Mouse (Mus musculus): ENCODE measurements around the gene Tenm2. TPM values are rescaled to one million over a fixed set of nuclear protein-coding genes. Genes with fewer than 3 reads are reported as not detected.

Gene Tenm2
- polyA plus RNA-seq, 1 experiment: not detected

- peaks cover 8% of the 10 kb centered on the region; the same call in 1 of the 2 replicates for H3K4me1 ChIP-seq (ENCODE audit: control insufficient read depth, insufficient read depth, low read length)
- H3K27ac ChIP-seq (ENCODE audit: insufficient read depth, low read depth, low read length): no peak overlapping the region
- no peak for TF ChIP-seq POLR2A (IDR thresholded peaks at IDR 0.05; ENCODE audit: borderline replicate concordance, low read depth, low read length)
- TF ChIP-seq CTCF (IDR thresholded peaks at IDR 0.05; ENCODE audit: low read depth, low read length): no peak
- no peak overlapping the region for H3K4me3 ChIP-seq (ENCODE audit: insufficient read depth, low read length)
Measured at GRCm38 (mm10) chr11:37118058-37118457, 117.7 kb downstream of the Tenm2 start.

- Histone ChIP-seq H3K4me3 (ENCODE audit: insufficient read depth, low read length) (no peak overlapping the region), H3K27ac (ENCODE audit: insufficient read depth, low read depth, low read length) (no peak overlapping the region), H3K4me1 (ENCODE audit: control insufficient read depth, insufficient read depth, low read length) (peaks cover 8% of the 10 kb centered on the region; the same call in 1 of the 2 replicates)
- TF ChIP-seq POLR2A (IDR thresholded peaks at IDR 0.05; ENCODE audit: borderline replicate concordance, low read depth, low read length): no peak
- TF ChIP-seq CTCF (IDR thresholded peaks at IDR 0.05; ENCODE audit: low read depth, low read length): no peak
Measured at GRCm38 (mm10) chr11:37115188-37115587, 120.6 kb downstream of the Tenm2 start.

- Histone ChIP-seq H3K4me1 (ENCODE audit: control insufficient read depth, insufficient read depth, low read length) (no peaks in the 10 kb centered on the region), H3K4me3 (ENCODE audit: insufficient read depth, low read length) (no peak overlapping the region), H3K27ac (ENCODE audit: insufficient read depth, low read depth, low read length) (no peak overlapping the region)
- no peak for TF ChIP-seq POLR2A (IDR thresholded peaks at IDR 0.05; ENCODE audit: borderline replicate concordance, low read depth, low read length)
- no peak for TF ChIP-seq CTCF (IDR thresholded peaks at IDR 0.05; ENCODE audit: low read depth, low read length)
Measured at GRCm38 (mm10) chr11:37107069-37107468, 128.7 kb downstream of the Tenm2 start.

GRCm38 (mm10) chr11:37079403-37079802, 156.4 kb downstream of the Tenm2 start:
- Histone ChIP-seq H3K4me1 (ENCODE audit: control insufficient read depth, insufficient read depth, low read length) (peaks cover 21% of the 10 kb centered on the region), H3K4me3 (ENCODE audit: insufficient read depth, low read length) (no peak overlapping the region), H3K27ac (ENCODE audit: insufficient read depth, low read depth, low read length) (peak overlapping the region; percentile 49)
- TF ChIP-seq POLR2A (IDR thresholded peaks at IDR 0.05; ENCODE audit: borderline replicate concordance, low read depth, low read length) (no peak), CTCF (IDR thresholded peaks at IDR 0.05; ENCODE audit: low read depth, low read length) (no peak)

- no peak for TF ChIP-seq CTCF (IDR thresholded peaks at IDR 0.05; ENCODE audit: low read depth, low read length)
- no peak for TF ChIP-seq POLR2A (IDR thresholded peaks at IDR 0.05; ENCODE audit: borderline replicate concordance, low read depth, low read length)
- Histone ChIP-seq H3K4me1 (ENCODE audit: control insufficient read depth, insufficient read depth, low read length) (peaks cover 21% of the 10 kb centered on the region), H3K27ac (ENCODE audit: insufficient read depth, low read depth, low read length) (peak overlapping the region; percentile 97)
Measured at GRCm38 (mm10) chr11:37076989-37077598, 158.7 kb downstream of the Tenm2 start.

GRCm38 (mm10) chr11:37075349-37075748, 160.4 kb downstream of the Tenm2 start:
- TF ChIP-seq POLR2A (IDR thresholded peaks at IDR 0.05; ENCODE audit: borderline replicate concordance, low read depth, low read length): no peak
- TF ChIP-seq CTCF (IDR thresholded peaks at IDR 0.05; ENCODE audit: low read depth, low read length): no peak
- peaks cover 21% of the 10 kb centered on the region for H3K4me1 ChIP-seq (ENCODE audit: control insufficient read depth, insufficient read depth, low read length)
- no peak overlapping the region for H3K4me3 ChIP-seq (ENCODE audit: insufficient read depth, low read length)
- H3K27ac ChIP-seq (ENCODE audit: insufficient read depth, low read depth, low read length): no peak overlapping the region

More at GRCm38 (mm10) chr11:37076989-37077598, 158.7 kb downstream of the Tenm2 start:
- no peak overlapping the region for H3K4me3 ChIP-seq (ENCODE audit: insufficient read depth, low read length)

- TF ChIP-seq CTCF (IDR thresholded peaks at IDR 0.05; ENCODE audit: low read depth, low read length) (no peak), POLR2A (IDR thresholded peaks at IDR 0.05; ENCODE audit: borderline replicate concordance, low read depth, low read length) (no peak)
- no peak overlapping the region for H3K27ac ChIP-seq (ENCODE audit: insufficient read depth, low read depth, low read length)
- H3K4me1 ChIP-seq (ENCODE audit: control insufficient read depth, insufficient read depth, low read length): no peaks in the 10 kb centered on the region
- no peak overlapping the region for H3K4me3 ChIP-seq (ENCODE audit: insufficient read depth, low read length)
Measured at GRCm38 (mm10) chr11:37065459-37065858, 170.3 kb downstream of the Tenm2 start.

GRCm38 (mm10) chr11:37046671-37047070, 189.1 kb downstream of the Tenm2 start:
- Histone ChIP-seq H3K4me3 (ENCODE audit: insufficient read depth, low read length) (no peak overlapping the region), H3K4me1 (ENCODE audit: control insufficient read depth, insufficient read depth, low read length) (no peaks in the 10 kb centered on the region), H3K27ac (ENCODE audit: insufficient read depth, low read depth, low read length) (no peak overlapping the region)
- TF ChIP-seq POLR2A (IDR thresholded peaks at IDR 0.05; ENCODE audit: borderline replicate concordance, low read depth, low read length) (no peak), CTCF (IDR thresholded peaks at IDR 0.05; ENCODE audit: low read depth, low read length) (peak; percentile 79)

GRCm38 (mm10) chr11:37041259-37041658, 194.5 kb downstream of the Tenm2 start:
- H3K4me1 ChIP-seq (ENCODE audit: control insufficient read depth, insufficient read depth, low read length): no peaks in the 10 kb centered on the region
- H3K27ac ChIP-seq (ENCODE audit: insufficient read depth, low read depth, low read length): no peak overlapping the region
- TF ChIP-seq POLR2A (IDR thresholded peaks at IDR 0.05; ENCODE audit: borderline replicate concordance, low read depth, low read length): no peak
- TF ChIP-seq CTCF (IDR thresholded peaks at IDR 0.05; ENCODE audit: low read depth, low read length): no peak
- no peak overlapping the region for H3K4me3 ChIP-seq (ENCODE audit: insufficient read depth, low read length)

- H3K4me3 ChIP-seq (ENCODE audit: insufficient read depth, low read length): no peak overlapping the region
- H3K27ac ChIP-seq (ENCODE audit: insufficient read depth, low read depth, low read length): no peak overlapping the region
- no peaks in the 10 kb centered on the region for H3K4me1 ChIP-seq (ENCODE audit: control insufficient read depth, insufficient read depth, low read length)
- TF ChIP-seq POLR2A (IDR thresholded peaks at IDR 0.05; ENCODE audit: borderline replicate concordance, low read depth, low read length) (no peak), CTCF (IDR thresholded peaks at IDR 0.05; ENCODE audit: low read depth, low read length) (no peak)
Measured at GRCm38 (mm10) chr11:37039283-37039682, 196.5 kb downstream of the Tenm2 start.

Measured in bone marrow macrophage, adult 2 months (primary cell).